Mouse (Mus musculus): ENCODE results near the gene Rcvrn.

Gene Rcvrn

DNA sequence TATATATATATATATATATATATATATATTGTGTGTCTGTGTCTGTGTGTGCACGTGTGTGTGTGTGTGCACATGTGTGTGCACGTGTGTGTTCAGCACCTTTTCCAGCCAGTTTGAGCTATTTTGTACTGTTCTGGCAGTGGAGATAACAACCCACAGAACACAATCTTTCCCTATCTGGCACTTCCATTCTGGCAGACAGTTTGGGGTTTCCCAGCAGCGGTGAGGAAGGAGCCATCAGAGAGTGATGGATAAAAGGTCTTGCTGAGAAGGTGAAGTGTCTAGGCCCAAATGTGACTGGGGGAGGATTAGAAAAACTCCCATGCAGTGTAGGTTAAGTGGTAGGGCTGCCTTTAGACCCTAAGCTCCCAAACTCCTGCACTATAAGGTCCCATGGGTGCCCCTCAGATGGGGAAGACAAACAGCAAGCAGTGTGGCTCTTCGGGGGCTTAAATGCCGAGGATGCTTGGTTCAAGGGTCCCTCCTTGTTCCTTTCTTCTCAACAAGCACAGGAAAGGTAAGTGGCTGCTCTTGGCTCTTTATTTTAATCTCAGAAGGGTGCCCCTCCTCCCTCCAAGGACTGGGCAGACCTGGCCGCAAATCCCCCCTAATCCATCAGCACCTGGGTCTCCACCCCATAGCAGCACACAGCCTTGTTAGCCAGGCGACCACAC is at the start of gene Rcvrn:
Gene Rcvrn (plus strand): TSS at position 624 of the 674 bp plus-strand sequence.
- DNase-seq, result no peak

DNA sequence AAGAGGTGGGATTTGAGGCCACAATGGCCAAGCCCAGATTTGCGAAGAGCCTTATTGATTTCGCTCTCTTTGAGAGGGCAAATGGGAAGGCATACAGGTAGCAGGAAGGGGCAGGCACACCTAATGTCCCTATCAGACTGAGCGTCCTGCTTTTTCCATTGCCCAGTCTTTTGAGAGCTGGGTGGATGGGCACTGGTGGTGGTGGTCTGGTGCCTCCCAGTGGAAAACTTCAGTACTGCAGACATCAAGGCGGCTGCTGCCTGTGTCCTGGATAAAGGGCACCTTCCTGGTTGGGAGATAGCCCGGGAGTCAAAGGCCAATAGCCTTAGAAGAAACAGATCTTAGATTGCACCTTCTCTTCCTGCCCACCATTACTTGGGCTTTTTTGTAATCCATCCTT is 47.4 kb upstream of the Rcvrn start:
- DNase-seq, result peak; percentile 94

DNA sequence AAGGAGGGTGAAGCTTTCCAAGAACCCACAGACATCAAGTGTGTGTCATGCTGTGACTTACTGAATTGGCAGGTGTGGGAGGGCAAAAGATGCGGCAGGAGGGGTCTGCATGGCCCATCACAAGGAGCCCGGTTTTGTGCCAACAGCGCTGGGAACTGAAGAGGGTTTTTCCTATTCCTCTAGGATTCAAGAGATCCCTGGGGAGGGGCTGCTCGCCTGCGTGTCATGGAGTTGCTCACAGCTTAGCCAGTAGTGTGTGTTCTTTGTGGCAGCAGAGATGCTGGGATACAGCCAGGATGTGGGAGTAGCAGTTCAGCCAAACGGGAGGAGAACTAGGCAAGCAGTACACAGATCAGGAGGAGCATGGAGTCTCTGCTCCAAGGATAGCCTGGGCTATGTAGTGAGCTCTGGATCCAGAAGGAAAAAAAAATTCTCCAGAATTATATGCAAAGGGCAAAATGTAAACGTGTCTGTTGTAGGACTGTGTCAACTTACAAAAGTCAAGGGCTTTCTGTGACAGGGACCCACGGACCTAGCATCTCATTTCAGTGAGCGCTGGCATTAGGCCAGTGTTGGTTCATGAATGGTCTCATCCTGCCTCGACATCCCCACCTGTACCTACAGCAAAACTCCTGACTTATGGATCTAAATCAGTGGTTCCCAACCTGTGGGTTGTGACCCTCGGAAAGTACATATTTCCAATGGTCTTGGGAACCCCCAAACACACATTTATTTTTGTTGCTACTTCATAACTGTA is 46.3 kb upstream of the Rcvrn start:
- peak; percentile 95 for DNase-seq

DNA sequence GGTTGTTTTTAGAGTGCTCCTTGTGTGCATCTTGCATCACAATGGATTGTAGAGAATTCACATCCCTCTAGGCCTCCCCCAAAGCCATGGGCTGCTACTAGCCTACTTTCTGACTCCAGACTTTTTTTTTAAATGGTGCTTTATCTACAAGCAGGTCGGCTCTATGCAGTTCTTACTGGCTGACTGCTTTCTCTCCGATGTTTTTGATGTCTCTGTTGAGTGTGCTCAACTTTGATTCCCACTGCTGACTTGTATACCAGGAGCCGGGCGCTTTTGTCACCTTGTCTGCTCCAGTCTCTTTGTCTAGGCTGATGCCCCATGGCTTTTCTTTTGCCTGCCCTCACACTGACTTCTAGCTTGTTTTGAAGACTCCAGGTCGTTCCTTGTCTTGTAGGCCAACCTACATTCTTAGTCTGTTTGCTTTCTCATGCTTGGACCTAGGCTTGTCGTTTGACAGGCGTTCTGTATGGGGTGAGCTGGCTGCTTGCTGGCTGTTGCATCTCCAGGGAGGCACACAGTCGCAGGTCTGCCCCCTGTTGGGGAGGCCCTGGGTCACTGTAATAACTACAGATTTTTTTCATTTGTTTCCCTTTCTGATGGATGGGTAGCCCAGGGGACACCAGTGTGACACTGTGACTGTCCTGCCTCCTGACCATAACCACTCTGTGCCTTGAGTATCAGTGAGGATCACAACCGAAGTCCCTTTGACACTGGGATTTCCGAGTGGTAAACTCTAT is 45.0 kb upstream of the Rcvrn start:
- DNase-seq, result no peak

DNA sequence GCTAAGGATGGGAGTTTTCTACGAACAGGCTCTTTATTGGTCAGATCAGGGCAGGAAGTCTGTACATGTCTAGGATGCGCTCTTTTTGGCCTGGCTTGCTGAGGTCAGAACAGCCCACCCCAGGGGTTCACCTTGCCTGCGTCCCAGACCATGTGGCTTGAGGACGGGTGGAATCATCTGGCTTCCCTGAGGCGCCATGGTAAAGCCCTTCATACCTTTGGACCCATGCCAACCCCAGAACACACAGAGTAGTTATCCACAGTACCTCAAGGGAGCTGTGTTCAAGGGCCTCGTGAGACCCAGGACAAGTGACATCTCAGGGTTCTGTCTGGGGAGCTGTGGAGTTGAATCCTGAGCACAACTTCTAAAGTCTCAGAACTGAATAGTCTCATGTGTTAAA is 43.4 kb upstream of the Rcvrn start:
- no peak for DNase-seq

DNA sequence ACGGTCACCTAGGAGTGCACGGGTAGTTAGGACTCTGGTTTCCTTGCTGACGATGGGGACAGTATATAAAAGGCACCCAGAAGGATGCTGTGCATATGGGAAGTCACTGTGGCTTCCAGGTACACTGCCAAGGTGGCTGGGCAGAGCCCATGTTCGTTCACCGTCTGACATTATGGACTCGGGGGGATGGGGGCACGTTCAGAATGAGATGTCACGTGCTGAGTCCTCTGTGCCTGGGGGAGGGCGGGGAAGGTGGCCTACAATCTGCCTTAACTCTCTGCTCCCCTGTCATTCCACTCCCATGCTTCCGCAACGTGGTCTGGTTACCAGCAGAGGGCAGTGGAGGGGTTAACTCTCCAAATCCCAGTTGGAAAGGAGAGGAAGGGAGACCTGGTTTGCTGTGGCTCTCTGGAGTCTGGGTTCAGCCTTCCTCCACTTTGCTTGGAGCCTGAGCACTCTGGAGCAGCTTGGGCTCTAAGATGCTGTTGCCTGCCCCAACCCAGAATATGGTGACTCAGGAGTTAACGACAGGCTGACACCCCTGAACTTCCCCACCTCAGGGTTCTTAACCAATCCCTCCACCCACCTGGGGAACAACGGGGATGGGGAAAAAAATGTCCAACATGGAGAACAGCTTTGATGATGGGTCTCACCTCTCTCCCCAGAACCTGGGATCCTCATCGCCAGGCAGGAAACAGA is 42.8 kb upstream of the Rcvrn start:
- DNase-seq, result no peak

DNA sequence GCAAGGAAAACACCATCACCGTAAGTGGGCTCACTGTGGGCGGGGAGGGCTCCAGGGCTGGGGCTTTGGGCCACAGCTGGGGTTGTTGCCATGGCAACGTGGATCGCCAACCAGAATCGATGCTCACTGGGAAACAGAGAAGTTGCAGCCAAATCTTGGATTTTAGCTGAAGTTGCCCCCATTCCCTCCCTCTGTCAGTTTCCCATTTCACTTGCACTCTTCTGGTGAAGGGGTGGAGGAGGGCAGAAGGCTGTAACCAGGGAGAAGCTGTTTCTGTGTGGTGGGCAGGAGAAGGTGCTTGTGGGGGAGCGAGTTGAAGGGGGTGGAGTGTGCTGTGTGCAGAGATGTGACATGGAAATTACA is 42.3 kb upstream of the Rcvrn start:
- DNase-seq, result no peak

DNA sequence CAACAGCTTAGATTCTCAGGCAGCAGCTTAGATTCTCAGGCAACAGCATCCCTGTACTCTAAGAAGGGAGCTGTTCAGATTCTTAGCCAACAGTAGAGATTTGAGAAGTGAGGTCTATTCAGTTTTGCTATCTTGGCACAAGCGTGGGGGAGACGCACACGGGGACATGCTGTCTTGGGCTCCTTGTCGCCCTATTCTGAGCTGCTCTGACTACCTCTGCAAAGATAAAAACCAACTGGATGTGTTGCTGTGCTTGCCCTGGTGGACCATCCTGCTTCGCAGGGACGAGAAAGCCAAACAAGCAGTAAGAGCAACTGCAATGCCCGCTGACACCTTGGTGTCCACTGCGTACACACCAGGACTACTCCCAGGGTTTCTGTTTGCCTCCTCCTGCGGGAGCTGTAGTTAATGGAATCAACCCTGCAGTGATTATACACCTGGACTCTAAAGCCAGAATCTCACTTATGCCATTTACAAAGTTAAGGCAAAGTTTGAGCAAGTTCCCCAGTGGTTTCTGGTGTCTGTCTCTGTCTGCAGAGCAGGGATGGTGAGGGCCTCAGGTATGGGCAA is 41.5 kb upstream of the Rcvrn start:
- DNase-seq, result no peak

DNA sequence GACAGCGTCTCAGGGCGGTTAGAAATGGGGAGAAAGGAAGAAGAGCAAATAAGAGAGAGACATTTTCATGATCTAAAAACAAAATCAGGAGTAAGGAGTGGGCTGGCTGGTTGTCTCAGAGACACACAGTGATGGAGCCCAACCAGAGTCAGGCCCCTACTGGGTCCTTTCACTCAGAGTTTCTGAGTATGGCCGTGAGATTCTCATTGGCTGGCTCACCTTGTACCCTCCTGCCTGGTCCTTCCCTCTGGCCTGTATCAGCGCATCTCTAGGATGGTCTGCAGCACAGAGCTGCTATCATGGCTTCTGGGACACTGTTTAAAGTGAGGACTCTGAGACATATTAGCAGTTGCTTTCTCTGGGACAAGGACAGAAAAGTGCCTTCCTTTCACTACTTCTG is 40.6 kb upstream of the Rcvrn start:
- DNase-seq, result no peak

DNA sequence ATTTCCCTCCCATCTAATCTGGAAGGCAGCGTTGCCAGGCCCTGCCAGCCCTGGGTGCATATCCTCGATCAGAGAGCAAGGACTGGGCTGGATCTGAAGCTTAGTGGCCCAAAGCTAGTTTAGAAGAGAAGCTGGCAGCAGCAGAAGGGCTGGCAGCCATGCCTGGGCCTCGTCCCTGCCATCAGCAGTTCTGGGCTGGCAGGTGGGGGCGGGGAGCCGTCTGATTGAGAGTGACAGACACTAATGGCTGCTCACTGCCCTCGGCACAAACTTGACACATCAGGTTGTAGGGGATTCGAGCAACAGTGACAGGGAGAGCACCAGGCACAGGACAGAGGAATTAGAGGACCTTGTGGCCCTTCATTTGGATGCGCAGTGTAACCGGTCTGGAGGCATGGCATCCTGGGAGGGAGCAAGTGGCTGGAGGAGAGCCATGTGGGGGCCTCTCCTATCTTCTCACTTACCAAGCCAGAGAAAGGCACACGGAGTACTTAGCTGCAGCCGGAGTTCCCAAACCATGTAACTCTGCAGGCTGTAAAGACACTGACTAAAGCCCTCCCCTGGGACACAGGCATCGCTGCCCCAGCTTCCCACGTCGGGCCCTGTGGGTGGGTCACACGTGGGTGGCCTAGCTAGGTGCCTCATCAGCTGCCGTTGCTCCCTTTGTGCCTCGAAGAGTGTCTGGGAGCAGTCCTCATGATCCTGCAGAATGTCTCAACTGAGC is 39.7 kb upstream of the Rcvrn start:
- DNase-seq, result no peak

DNA sequence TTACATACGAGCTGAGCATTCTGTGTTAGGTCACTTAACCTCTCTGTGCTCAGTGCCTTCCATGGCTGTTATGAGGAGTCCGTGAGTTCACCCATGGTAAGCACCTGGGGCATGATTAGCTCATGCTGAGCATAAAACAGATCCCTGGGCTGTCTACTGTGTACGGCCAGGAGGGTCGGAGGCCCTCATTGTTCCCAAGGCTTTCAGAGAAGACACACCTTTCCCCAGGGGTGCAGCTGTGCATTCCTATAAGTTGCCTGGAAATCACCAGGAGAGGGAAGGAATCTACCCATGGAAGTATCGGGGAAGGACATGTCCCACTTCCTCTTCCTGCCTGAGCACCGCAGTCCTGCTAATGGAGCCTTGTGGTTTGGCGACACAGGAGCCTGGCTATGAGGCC is 38.8 kb upstream of the Rcvrn start:
- no peak for DNase-seq

DNA sequence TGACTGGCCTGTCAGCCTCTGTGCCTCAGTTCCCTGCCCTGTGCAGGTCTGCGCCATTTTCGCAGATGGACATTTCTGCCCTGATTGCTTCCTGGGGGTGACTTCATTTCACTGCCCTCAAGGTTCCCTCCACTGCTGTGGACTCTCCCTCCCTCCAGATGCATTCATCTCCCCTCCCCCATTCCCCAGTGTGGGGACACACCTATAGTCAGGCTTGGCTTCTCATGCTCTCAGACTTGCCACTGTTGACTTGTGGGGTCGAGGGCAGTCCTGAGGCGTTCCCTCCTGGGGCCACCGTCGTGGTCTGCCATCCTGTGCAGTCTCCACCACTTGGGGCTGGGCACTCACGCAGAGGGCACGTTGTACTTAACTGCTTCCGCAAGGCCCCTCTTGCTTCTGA is 38.3 kb upstream of the Rcvrn start:
- no peak for DNase-seq

DNA sequence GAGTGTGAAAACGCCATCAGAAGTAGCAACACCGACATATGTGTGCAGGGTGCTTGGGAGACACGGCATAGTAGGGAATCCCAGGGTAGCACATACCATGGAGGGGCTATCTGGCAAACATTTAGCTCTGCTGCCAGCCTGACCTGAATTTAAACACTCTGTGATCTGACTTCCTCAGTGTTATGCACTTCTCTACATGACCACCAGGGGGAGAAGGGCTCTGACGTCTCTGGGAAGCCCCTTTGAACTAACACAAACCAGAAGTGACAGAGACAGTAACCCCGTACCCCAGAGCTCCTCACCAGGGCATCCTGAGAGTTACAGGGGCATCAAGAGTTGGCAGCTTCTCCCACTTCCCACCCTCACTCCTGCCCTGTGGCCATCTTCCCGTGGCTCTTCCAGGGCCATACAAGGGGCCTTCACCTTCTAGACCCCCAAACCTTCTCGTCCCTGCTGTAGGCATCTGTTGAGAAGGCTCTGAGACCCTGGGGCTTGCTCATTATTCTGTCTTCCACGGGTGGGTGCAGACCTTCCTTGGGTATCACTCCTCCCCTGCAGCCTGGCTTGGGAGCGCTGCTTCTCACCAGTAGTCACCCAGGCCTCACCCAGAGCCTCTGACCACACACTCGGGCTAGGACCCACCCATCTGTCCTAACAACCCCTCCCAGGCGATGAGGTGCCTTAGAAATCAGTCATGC is 37.3 kb upstream of the Rcvrn start:
- no peak for DNase-seq

DNA sequence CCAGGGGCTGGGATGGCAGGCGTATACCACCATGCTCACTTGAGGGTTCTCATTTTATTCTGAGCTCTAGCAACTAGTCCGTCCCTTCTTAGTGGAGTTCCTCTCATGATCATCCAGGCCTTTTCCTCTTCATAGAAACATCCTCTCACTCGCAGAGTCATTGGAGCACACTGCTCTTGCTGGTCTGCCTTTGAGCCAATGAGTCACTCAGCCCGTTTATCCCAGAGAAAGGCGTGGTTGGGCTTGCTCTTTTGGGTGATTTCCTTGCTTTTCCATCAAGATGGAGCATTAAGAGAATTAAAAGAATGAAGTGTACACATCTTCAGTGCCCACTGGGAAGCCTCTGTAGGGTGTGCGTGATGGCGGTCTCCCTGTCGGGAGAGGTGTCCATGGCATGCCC is 33.7 kb upstream of the Rcvrn start:
- DNase-seq, result no peak

DNA sequence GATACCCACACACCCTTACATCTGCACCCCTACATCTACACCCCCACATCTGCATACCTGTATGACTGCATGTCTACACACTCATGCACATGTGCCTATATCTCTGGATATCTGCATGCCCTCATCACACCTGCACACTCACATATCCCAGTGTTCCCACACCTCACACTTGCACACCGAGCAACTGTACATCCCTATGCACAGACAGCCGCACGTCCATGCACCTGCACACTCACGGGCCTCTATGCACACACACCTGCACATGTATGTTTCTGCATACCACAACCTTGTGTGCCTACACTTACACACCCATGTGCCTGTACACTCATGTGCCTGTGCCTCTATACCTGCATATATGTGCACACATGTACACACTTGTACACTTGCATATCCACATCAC is 31.7 kb upstream of the Rcvrn start:
- no peak for DNase-seq

DNA sequence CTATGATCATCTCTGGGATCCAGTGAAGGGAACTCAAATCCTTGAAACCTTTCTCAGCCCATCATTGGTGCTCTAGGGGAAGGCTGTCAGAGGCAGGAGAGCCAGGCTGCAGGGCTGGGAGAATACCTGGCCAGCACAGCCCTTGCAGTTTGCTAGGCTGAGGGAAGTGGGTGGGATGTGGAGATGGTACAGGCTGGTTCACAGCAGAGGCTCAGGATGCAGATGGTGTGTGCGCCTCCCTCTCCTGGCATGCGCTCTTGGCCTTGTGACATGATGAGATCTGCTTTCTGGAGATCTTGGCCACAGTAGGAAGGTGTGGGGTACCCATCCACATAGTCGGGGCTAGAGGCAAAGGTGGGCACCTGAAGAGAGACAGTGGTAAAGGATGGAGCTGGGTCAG is 30.9 kb upstream of the Rcvrn start:
- no peak for DNase-seq

DNA sequence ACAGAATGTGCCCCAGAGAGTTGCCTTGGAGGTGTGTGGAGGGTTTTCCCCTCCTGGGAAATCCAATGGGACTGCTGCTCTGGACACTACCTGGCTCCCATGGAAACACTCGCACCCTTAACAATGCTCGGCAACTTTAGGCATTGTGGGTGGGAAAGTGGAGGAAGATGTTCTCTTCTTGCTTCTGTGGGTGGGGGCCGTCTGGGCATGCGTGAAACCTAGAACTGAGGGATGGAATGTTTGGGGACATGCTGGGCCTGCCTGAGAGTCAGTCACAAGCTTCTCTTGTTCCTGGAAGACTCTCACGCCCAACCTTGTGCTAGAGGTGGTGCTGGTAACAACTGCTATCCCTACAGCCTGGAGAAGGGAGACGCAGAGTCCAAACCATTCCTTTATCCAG is 30.2 kb upstream of the Rcvrn start:
- no peak for DNase-seq

DNA sequence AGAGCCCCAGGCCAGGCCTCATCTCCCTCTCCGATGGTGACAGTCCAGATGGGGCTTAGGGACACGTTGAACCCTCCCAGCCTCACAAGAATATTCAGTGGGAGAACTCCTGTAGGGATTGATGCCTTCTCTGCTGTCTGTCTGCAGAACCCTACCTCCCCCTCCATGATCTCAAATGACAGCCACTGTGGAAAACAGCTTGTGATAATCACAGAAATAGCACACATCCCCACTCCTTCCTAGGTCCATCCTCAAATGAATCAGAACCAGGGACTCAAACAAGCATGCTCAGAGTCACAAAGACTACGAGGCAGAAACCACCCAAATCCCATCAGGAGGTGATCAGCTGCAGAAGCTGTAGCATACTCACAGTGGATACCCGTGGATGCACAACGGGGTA is 29.0 kb upstream of the Rcvrn start:
- DNase-seq, result no peak

DNA sequence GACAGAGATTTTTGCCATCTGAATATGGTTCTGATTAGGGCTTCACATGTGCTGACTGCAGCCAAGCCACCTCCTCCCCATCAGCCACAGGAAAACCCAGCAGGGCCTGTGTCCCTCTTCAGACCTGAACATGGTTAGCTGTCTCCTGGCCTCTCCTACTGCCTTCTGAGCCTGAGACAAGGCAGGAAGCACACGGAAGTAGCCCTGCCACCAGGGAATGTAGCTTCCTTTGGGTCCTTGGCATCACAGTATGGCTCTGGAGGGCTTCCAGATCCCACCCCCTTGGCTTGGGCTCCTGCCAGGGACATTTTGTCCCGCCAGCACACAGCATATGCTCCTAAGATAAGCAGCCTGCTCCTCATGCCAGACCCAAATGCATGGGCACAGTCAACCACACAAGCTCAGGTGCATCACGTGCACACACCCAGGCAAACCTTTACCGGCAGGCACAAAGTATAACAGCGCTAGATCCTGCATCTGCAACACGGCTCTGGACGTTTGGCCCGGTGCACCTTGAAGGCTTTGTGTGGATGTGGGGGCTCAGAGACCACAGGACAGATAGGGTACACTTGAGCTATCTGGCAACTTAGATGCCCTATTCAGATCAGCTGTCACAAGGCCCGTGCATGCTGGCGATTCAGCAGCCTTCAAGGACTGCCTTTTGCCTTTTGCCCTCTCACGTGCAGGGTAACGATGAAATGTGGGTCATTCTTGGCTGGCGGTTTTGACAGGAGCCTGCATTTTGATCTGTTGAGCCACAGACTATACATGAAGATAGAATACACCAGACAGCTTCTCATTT is 27.4 kb upstream of the Rcvrn start:
- peak; percentile 98 for DNase-seq

DNA sequence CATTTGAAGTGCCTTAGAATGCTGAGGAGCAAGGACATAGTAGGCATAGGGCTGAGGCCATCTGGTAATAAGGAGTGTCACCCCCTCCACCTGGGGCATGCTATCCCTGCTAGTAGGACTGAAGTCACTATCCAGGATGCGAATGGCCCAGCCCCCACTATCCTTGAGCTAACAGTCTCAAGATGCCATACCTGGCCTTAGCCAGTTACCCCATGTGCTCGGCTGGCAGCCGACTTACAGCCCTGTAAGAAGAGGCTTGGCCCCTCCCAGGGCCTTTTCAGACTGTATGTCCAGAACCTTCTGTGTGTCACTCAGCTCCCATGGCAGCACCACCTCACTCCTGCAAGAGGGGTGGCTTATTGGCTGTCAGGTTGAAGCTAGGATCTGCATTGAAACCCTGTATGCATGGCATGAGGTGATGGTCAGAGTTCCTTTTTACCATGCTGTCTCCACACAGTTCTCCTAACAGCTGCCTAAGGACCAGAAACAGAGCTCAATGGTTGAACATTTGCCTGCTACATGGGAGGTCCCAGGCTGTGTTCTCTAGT is 26.6 kb upstream of the Rcvrn start:
- no peak for DNase-seq

DNA sequence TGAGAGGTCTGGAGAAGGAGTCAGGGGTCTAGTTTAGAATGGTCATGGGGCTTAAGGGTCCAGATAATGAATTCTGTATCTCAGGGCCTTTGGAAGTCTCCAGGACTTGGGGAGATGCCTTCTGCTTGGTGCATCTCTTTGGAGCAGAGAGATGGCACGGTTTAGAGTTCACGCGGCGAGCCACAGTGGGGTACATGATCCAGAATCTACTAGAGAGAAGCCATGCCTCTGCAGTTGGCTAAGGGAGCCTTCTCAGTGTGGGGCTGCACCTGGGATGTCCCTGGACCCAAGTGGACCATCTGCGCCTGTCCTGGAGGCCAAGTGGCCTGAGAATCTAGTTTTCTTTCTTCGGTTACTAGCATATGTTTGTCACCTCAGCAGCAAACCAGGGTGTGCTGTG is 25.1 kb upstream of the Rcvrn start:
- no peak for DNase-seq

Data from heart, adult 11 months (tissue).